Mouse (Mus musculus) MEL (cell line): ENCODE measurements at regions not wholly inside any gene's neighbourhood (a gene's known extent, or its start where the extent isn't known, plus 50 kb on each side); places are given as distances from the start of the nearest gene placed in this dataset.

ENCODE experiments used
- DNase-seq: peaks from one replicate; pipeline ENCODE4 v3.0.0; 2011; ENCODE audit warnings: low read depth, low spot score
- H3K27ac ChIP-seq: 2 replicates; pipeline ENCODE4 v1.5.1; 2012; ENCODE audit warnings: low read depth, mild to moderate bottlenecking, control low read depth, low read length, moderate library complexity; ENCODE audit not compliant: control insufficient read depth
- H3K27me3 ChIP-seq, 2 experiments: fragments of 150-350 bp in 1 of 2; sonication (generic) in 1 of 2; 2 replicates each; pipeline ENCODE4 v1.6.1; 2012; ENCODE audit warnings: low read length in 2 of 2, mild to moderate bottlenecking in 2 of 2, improper control_type of control experiment in 1 of 2, moderate library complexity in 1 of 2; ENCODE audit not compliant: insufficient read depth in 2 of 2, control insufficient read depth in 1 of 2
- H3K36me3 ChIP-seq, 2 experiments: 2 replicates each; pipeline ENCODE4 v1.6.1; 2012 to 2014; ENCODE audit warnings: low read length in 2 of 2, improper control_type of control experiment in 1 of 2, inconsistent platforms in 1 of 2, mild to moderate bottlenecking in 1 of 2; ENCODE audit not compliant: insufficient read depth in 2 of 2, control insufficient read depth in 1 of 2
- H3K4me1 ChIP-seq, 2 experiments: fragments of 150-350 bp in 1 of 2; sonication (generic) in 1 of 2; 2 replicates each; pipeline ENCODE4 v1.6.1; 2012; ENCODE audit warnings: low read length in 2 of 2, improper control_type of control experiment in 1 of 2, mild to moderate bottlenecking in 1 of 2; ENCODE audit not compliant: insufficient read depth in 2 of 2, control insufficient read depth in 1 of 2
- H3K4me3 ChIP-seq, 2 experiments: fragments of 150-350 bp in 1 of 2; sonication (generic) in 1 of 2; 2 replicates each; pipeline ENCODE4 v1.5.1; 2012; ENCODE audit warnings: low read depth in 2 of 2, low read length in 2 of 2, mild to moderate bottlenecking in 2 of 2, moderate library complexity in 2 of 2, control low read depth in 1 of 2, improper control_type of control experiment in 1 of 2; ENCODE audit not compliant: control insufficient read depth in 1 of 2, insufficient read depth in 1 of 2
- H3K79me2 ChIP-seq: 2 replicates; pipeline ENCODE4 v1.6.1; 2012; ENCODE audit warnings: mild to moderate bottlenecking, low read length, moderate library complexity; ENCODE audit not compliant: control insufficient read depth, poor library complexity, insufficient read depth
- H3K9ac ChIP-seq: 2 replicates; pipeline ENCODE4 v1.6.1; 2012; ENCODE audit warnings: low read depth, mild to moderate bottlenecking, control low read depth, low read length, moderate library complexity; ENCODE audit not compliant: control insufficient read depth, poor library complexity, severe bottlenecking
- H3K9me3 ChIP-seq: fragments of 150-350 bp; sonication (generic); replicated peaks from 2 replicates; pipeline ENCODE4 v1.6.1; 2012; ENCODE audit warnings: mild to moderate bottlenecking, low read length, improper control_type of control experiment, moderate library complexity; ENCODE audit not compliant: insufficient read depth
- CTCF ChIP-seq, 3 experiments: IDR thresholded peaks in 2 of 3; conservative IDR thresholded peaks in 1 of 3; 2 replicates each; pipeline ENCODE4 v1.5.1; 2011 to 2012; ENCODE audit warnings: low read length in 3 of 3, low read depth in 2 of 3, mild to moderate bottlenecking in 2 of 3, improper control_type of control experiment in 1 of 3, inconsistent platforms in 1 of 3, mixed read lengths in 1 of 3, moderate library complexity in 1 of 3; ENCODE audit not compliant: control insufficient read depth in 1 of 3, insufficient read depth in 1 of 3, poor library complexity in 1 of 3, severe bottlenecking in 1 of 3
- E2F4 ChIP-seq: IDR thresholded peaks from 2 replicates; pipeline ENCODE4 v1.6.1; 2011; ENCODE audit warnings: low read depth, low read length, improper control_type of control experiment, borderline replicate concordance
- ELF1 ChIP-seq: IDR thresholded peaks from 2 replicates; pipeline ENCODE4 v1.6.1; 2014; ENCODE audit warnings: low read depth, mild to moderate bottlenecking, inconsistent platforms, low read length, improper control_type of control experiment, moderate library complexity
- EP300 ChIP-seq, 2 experiments: IDR thresholded peaks; 2 replicates each; pipeline ENCODE4 v1.6.1; 2011; ENCODE audit warnings: improper control_type of control experiment in 2 of 2, low read length in 2 of 2, low read depth in 1 of 2, mild to moderate bottlenecking in 1 of 2
- ETS1 ChIP-seq: IDR thresholded peaks from 2 replicates; pipeline ENCODE4 v1.6.1; 2012; ENCODE audit warnings: low read depth, mild to moderate bottlenecking, inconsistent platforms, low read length, improper control_type of control experiment, moderate library complexity
- GATA1 ChIP-seq: IDR thresholded peaks from 2 replicates; pipeline ENCODE4 v1.6.1; 2011; ENCODE audit warnings: low read depth, low read length, improper control_type of control experiment
- HCFC1 ChIP-seq: IDR thresholded peaks from 2 replicates; pipeline ENCODE4 v1.6.1; 2012; ENCODE audit warnings: low read depth, mild to moderate bottlenecking, inconsistent platforms, low read length, improper control_type of control experiment, moderate library complexity
- JUND ChIP-seq: IDR thresholded peaks from 2 replicates; pipeline ENCODE4 v1.6.1; 2011; ENCODE audit warnings: low read depth, mild to moderate bottlenecking, improper control_type of control experiment, low read length
- MAX ChIP-seq: IDR thresholded peaks from 2 replicates; pipeline ENCODE4 v1.6.1; 2011; ENCODE audit warnings: low read length, improper control_type of control experiment
- MAZ ChIP-seq: IDR thresholded peaks from 2 replicates; pipeline ENCODE4 v1.6.1; 2012; ENCODE audit warnings: low read depth, mild to moderate bottlenecking, inconsistent platforms, low read length, improper control_type of control experiment
- MEF2A ChIP-seq: IDR thresholded peaks from 2 replicates; pipeline ENCODE4 v1.6.1; 2014; ENCODE audit warnings: low read depth, mild to moderate bottlenecking, inconsistent platforms, low read length, improper control_type of control experiment; ENCODE audit not compliant: poor library complexity, insufficient replicate concordance, severe bottlenecking; ENCODE audit errors: extremely low read depth
- MXI1 ChIP-seq: IDR thresholded peaks from 2 replicates; pipeline ENCODE4 v1.6.1; 2011; ENCODE audit warnings: mild to moderate bottlenecking, low read depth, low read length, improper control_type of control experiment
- MYC ChIP-seq: IDR thresholded peaks from 2 replicates; pipeline ENCODE4 v1.6.1; 2011; ENCODE audit warnings: low read depth, mild to moderate bottlenecking, low read length, improper control_type of control experiment, moderate library complexity
- NELFE ChIP-seq: IDR thresholded peaks from 2 replicates; pipeline ENCODE4 v1.6.1; 2011; ENCODE audit warnings: low read depth, low read length, improper control_type of control experiment
- NRF1 ChIP-seq: IDR thresholded peaks from 2 replicates; pipeline ENCODE4 v1.6.1; 2014; ENCODE audit warnings: low read depth, mild to moderate bottlenecking, inconsistent platforms, low read length, improper control_type of control experiment, moderate library complexity; ENCODE audit not compliant: poor library complexity, insufficient read depth, severe bottlenecking
- POLR2A ChIP-seq, 2 experiments: IDR thresholded peaks; 2 replicates each; pipeline ENCODE4 v1.6.1; 2011 to 2012; ENCODE audit warnings: low read length in 2 of 2, mild to moderate bottlenecking in 2 of 2, control low read depth in 1 of 2, improper control_type of control experiment in 1 of 2, low read depth in 1 of 2, moderate library complexity in 1 of 2; ENCODE audit not compliant: control insufficient read depth in 1 of 2, insufficient read depth in 1 of 2, poor library complexity in 1 of 2
- RCOR1 ChIP-seq: IDR thresholded peaks from 2 replicates; pipeline ENCODE4 v1.6.1; 2012; ENCODE audit warnings: low read depth, mild to moderate bottlenecking, inconsistent platforms, low read length, improper control_type of control experiment
- TAL1 ChIP-seq: IDR thresholded peaks from 2 replicates; pipeline ENCODE4 v1.6.1; 2012; ENCODE audit warnings: mild to moderate bottlenecking, inconsistent platforms, low read length, moderate library complexity, mixed read lengths
- TBP ChIP-seq: IDR thresholded peaks from 2 replicates; pipeline ENCODE4 v1.8.0; 2011; ENCODE audit warnings: low read depth, low read length, improper control_type of control experiment
- TCF12 ChIP-seq: IDR thresholded peaks from 2 replicates; pipeline ENCODE4 v1.6.1; 2014; ENCODE audit warnings: low read depth, mild to moderate bottlenecking, inconsistent platforms, low read length, improper control_type of control experiment, moderate library complexity
- ZC3H11A ChIP-seq: IDR thresholded peaks from 2 replicates; pipeline ENCODE4 v1.6.1; 2012; ENCODE audit warnings: low read depth, mild to moderate bottlenecking, inconsistent platforms, low read length, improper control_type of control experiment
- ZKSCAN1 ChIP-seq: IDR thresholded peaks from 2 replicates; pipeline ENCODE4 v1.6.1; 2012; ENCODE audit warnings: low read depth, mild to moderate bottlenecking, inconsistent platforms, low read length, improper control_type of control experiment, moderate library complexity
- ZMIZ1 ChIP-seq: IDR thresholded peaks from 2 replicates; pipeline ENCODE4 v1.6.1; 2012; ENCODE audit warnings: low read depth, mild to moderate bottlenecking, inconsistent platforms, low read length, improper control_type of control experiment, moderate library complexity

GRCm38 (mm10) chr10:97877088-97877487 is 150.5 kb upstream of the C030005K15Rik start:
- no peaks in the 10 kb centered on the region for H3K79me2 ChIP-seq

DNA sequence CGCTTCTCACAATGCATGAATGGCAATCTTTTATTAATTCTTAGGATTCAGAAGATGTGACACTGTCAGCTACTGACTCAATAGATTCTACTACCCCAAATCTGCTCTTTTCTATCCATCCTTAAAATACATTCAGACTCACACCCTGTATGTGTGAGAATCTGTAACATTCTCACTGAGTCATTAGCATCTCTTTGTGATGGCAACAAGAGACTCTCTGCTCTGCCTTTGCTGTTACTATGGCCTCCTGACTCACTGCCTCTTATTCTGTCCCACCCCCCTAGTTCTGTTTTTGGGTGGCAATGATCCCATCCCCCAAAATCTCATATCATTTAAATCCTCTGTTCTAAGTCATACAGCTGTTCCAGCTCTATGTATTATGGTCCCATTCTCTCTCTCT is 159.5 kb upstream of the C030005K15Rik start:
- TF ChIP-seq MAX: no peak
- no peak for TF ChIP-seq NELFE
- TF ChIP-seq POLR2A (IDR thresholded peaks at IDR 0.05; ENCODE audit: control insufficient read depth in 1 of 2, insufficient read depth in 1 of 2, low read depth in 1 of 2, low read length in 2 of 2, poor library complexity in 1 of 2): no peak
- TF ChIP-seq MAZ: no peak
- TF ChIP-seq NRF1: no peak
- TF ChIP-seq MXI1: no peak
- TF ChIP-seq MYC: no peak
- TF ChIP-seq JUND: no peak
- no peak for TF ChIP-seq HCFC1
- TF ChIP-seq ZC3H11A: no peak
- no peak for TF ChIP-seq E2F4
- TF ChIP-seq ZMIZ1: no peak
- no peak for TF ChIP-seq TBP
- no peak for TF ChIP-seq ETS1
- no peak for TF ChIP-seq RCOR1
- TF ChIP-seq MEF2A: no peak
- TF ChIP-seq EP300 (IDR thresholded peaks at IDR 0.05; ENCODE audit: low read depth in 1 of 2, low read length in 2 of 2): no peak
- no peak for TF ChIP-seq TCF12
- TF ChIP-seq ZKSCAN1: no peak
- TF ChIP-seq TAL1: no peak
- no peaks in the 10 kb centered on the region for H3K9me3 ChIP-seq
- no peak for DNase-seq
- no peaks in the 10 kb centered on the region for H3K79me2 ChIP-seq
- H3K36me3 ChIP-seq: no peaks in the 10 kb centered on the region
- H3K9ac ChIP-seq: no peak overlapping the region
- H3K4me1 ChIP-seq: no peaks in the 10 kb centered on the region
- H3K27ac ChIP-seq: no peak overlapping the region
- no peak overlapping the region for H3K4me3 ChIP-seq
- H3K27me3 ChIP-seq: no peaks in the 10 kb centered on the region

More at GRCm38 (mm10) chr10:97877088-97877487, 150.5 kb upstream of the C030005K15Rik start:
- Histone ChIP-seq H3K27me3 (no peaks in the 10 kb centered on the region), H3K4me3 (no peak overlapping the region), H3K36me3 (no peaks in the 10 kb centered on the region), H3K27ac (no peak overlapping the region), H3K4me1 (no peaks in the 10 kb centered on the region), H3K9ac (no peak overlapping the region), H3K9me3 (no peaks in the 10 kb centered on the region)
- TF ChIP-seq MXI1 (no peak), CTCF (IDR thresholded peaks at IDR 0.05 in 2 of 3, conservative IDR thresholded peaks at IDR 0.05 in 1 of 3; ENCODE audit: control insufficient read depth in 1 of 3, insufficient read depth in 1 of 3, low read depth in 2 of 3, low read length in 3 of 3, poor library complexity in 1 of 3, severe bottlenecking in 1 of 3) (no peak), HCFC1 (no peak), NELFE (no peak), ELF1 (no peak), GATA1 (no peak)
- DNase-seq: no peak
